Mouse (Mus musculus) embryonic facial prominence, embryonic 13.5 days (tissue): Measurements from ENCODE around the gene Etv6. TPM values are rescaled to one million over a fixed set of nuclear protein-coding genes. Genes with fewer than 3 reads are reported as not detected.

Source experiments
- ATAC-seq: fragments of 200-750 bp; cut with Nextera tagmentation; 2 replicates; pipeline ENCODE4 v1.8.0; 2017; ENCODE audit warnings: low read depth; ENCODE audit not compliant: insufficient number of reproducible peaks, insufficient read depth, low FRiP score, low TSS enrichment
- H3K27ac ChIP-seq: fragments of 300-500 bp; sonication (generic); 2 replicates; pipeline ENCODE4 v1.5.1; 2015; ENCODE audit warnings: moderate library complexity, mild to moderate bottlenecking, inconsistent platforms
- H3K27me3 ChIP-seq: fragments of 300-500 bp; sonication (generic); 2 replicates; pipeline ENCODE4 v1.6.1; 2015; ENCODE audit warnings: mild to moderate bottlenecking, inconsistent platforms
- H3K36me3 ChIP-seq: fragments of 300-500 bp; sonication (generic); 2 replicates; pipeline ENCODE4 v1.6.1; 2015; ENCODE audit warnings: mild to moderate bottlenecking, inconsistent platforms
- H3K4me1 ChIP-seq: fragments of 300-500 bp; sonication (generic); 2 replicates; pipeline ENCODE4 v1.6.1; 2015; ENCODE audit warnings: inconsistent platforms
- H3K4me2 ChIP-seq: fragments of 300-500 bp; sonication (generic); 2 replicates; pipeline ENCODE4 v1.6.1; 2015; ENCODE audit warnings: moderate library complexity, mild to moderate bottlenecking, inconsistent platforms
- H3K4me3 ChIP-seq: fragments of 300-500 bp; sonication (generic); 2 replicates; pipeline ENCODE4 v1.5.1; 2015; ENCODE audit warnings: mild to moderate bottlenecking, inconsistent platforms
- H3K9ac ChIP-seq: fragments of 300-500 bp; sonication (generic); 2 replicates; pipeline ENCODE4 v1.6.1; 2015; ENCODE audit warnings: mild to moderate bottlenecking, inconsistent platforms
- H3K9me3 ChIP-seq: fragments of 300-500 bp; sonication (generic); 2 replicates; pipeline ENCODE4 v1.6.1; 2016; ENCODE audit warnings: inconsistent platforms
- WGBS: fragments of 180-500 bp; shearing (Covaris S2); methylation state at CpG from one replicate; pipeline ENCODE4 v1.1.7; 2015; ENCODE audit warnings: mixed read lengths; 5-methylcytosine and 5-hydroxymethylcytosine counted together
- polyA plus RNA-seq: library from polyadenylated mRNA; unstranded; fragments of >200 nt; fragmentation: Nextera tagmentation; extraction: Ambion mirVana; gene quantifications from 2 replicates; pipeline ENCODE4 v1.2.1, GENCODE M21; 2015

Gene Etv6
- polyA plus RNA-seq, 1 experiment from 2014 or later = 16.1 TPM

DNA sequence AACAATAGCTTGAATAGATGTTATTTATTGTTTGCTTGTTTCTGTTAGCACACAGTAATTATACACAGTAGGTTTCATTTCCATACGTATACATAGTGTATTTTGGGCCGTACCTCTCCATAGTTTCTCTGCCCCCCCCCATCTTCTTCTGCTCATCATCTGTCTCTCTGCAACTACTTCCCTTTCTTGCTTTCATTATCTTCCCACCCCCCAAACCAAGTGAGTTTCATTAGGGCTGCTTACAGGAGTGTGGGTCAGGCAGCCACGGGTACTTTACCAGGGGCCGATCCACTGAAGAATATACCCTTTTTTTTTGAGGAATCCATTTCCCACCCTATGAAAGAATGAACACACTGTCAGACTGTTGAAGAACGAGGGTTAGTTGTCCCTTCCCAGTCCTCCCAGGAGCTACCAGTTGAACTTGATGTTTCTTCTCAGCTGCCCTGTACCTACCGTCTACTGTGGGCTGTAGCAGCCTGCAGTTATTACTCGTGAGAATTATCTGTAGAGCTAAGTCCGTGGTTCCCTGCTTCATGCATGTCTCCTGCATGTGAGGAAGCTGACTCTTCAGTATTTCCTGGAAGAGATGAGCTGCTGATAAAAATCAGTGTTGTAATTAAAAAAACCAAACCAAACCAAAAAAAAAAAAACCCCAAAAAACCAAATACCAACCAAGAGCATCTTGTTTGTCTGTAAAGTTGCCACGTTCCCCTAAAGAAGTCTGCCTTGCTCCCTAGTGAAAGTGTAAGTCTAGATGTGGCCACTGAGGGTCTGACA lies 9.8 kb downstream of the Etv6 start:
- ATAC-seq = no peak
- H3K9me3 ChIP-seq = no peaks in the 10 kb centered on the region
- H3K36me3 ChIP-seq = 0 out of 2 replicates have a peak, but pooled peaks cover 2% of the 10 kb centered on the region
- H3K27ac ChIP-seq = no peak overlapping the region
- H3K4me1 ChIP-seq = peaks cover 69% of the 10 kb centered on the region
- H3K9ac ChIP-seq = no peak overlapping the region
- no peak overlapping the region for H3K4me3 ChIP-seq
- no peak overlapping the region for H3K4me2 ChIP-seq
- 57% methylated on average over 9 of the region's 9 CpGs for WGBS
- no peaks in the 10 kb centered on the region for H3K27me3 ChIP-seq

DNA sequence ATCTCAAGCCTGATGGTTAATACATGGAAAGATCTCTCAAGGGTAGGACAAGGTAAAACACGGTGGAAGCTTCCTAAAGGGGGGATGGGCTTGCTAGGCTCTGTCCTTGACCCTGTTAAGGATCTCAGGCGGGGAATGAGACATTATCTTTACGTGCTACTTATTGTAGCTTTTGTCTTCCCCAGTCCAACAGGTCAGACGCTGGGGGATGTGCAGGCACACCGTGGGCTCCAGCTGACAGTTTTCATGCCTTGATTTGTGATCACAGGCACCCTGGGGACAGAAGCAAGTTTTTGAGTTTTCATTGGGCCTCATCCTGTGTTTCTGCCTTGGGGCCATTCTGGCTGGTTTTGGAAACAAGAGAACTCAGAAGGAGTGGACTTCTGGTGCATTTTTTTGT lies 10.6 kb downstream of the Etv6 start:
- Histone ChIP-seq H3K4me2 (no peak overlapping the region), H3K27ac (no peak overlapping the region), H3K27me3 (no peaks in the 10 kb centered on the region), H3K4me3 (no peak overlapping the region), H3K4me1 (peaks cover 60% of the 10 kb centered on the region), H3K36me3 (0 out of 2 replicates have a peak, but pooled peaks cover 2% of the 10 kb centered on the region), H3K9me3 (no peaks in the 10 kb centered on the region), H3K9ac (no peak overlapping the region)
- no peak for ATAC-seq
- WGBS = 32% methylated on average over 5 of the region's 5 CpGs

DNA sequence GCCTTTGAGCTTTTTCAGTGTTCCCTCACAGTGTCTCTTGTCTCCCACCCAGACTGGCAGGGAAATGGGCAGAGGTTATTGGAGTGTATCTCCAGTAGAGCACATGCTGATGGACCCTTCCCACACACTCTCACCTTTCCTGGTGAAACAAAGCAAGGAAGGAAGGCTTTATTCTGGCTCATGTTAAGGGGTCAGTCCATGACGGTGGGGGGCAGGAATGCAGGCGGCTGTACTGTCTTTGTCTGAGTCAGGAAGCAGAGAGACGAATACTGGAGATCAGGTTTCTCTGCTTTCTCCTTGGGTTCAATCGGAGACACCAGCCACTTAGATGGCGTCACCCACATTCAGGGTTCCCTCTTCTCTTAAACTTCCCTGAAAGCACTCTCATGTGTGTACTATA lies 11.7 kb downstream of the Etv6 start:
- Histone ChIP-seq H3K36me3 (0 out of 2 replicates have a peak, but pooled peaks cover 2% of the 10 kb centered on the region), H3K27me3 (no peaks in the 10 kb centered on the region), H3K27ac (no peak overlapping the region), H3K4me2 (no peak overlapping the region), H3K4me1 (peaks cover 50% of the 10 kb centered on the region), H3K9ac (no peak overlapping the region), H3K4me3 (no peak overlapping the region), H3K9me3 (no peaks in the 10 kb centered on the region)
- 39% methylated on average over 5 of the region's 5 CpGs for WGBS
- ATAC-seq = no peak

DNA sequence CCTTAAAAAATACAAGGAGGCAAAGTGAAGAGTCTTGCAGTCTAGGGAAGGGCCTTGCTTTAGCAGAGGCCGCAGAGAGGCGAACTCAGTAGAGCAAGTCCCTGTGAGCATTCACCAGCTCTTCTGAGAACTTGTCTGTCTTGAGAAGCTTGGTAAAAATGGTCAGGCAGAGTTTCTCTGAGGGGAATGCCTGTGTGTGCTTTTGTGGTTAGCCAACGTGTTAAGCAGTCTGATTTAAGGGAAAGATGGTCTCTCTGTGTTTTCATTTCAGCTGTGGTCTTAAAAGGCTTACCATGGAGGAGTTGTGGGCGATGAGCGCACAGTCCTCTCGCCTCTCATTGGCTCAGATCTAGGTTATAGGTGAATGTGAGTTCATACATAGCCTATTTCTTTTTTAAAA lies 12.5 kb downstream of the Etv6 start:
- no peak for ATAC-seq
- Histone ChIP-seq H3K9me3 (no peaks in the 10 kb centered on the region), H3K9ac (no peak overlapping the region), H3K4me2 (no peak overlapping the region), H3K36me3 (0 out of 2 replicates have a peak, but pooled peaks cover 2% of the 10 kb centered on the region), H3K4me1 (peaks cover 48% of the 10 kb centered on the region), H3K4me3 (no peak overlapping the region), H3K27me3 (no peaks in the 10 kb centered on the region), H3K27ac (no peak overlapping the region)
- WGBS = 85% methylated on average over 6 of the region's 6 CpGs

DNA sequence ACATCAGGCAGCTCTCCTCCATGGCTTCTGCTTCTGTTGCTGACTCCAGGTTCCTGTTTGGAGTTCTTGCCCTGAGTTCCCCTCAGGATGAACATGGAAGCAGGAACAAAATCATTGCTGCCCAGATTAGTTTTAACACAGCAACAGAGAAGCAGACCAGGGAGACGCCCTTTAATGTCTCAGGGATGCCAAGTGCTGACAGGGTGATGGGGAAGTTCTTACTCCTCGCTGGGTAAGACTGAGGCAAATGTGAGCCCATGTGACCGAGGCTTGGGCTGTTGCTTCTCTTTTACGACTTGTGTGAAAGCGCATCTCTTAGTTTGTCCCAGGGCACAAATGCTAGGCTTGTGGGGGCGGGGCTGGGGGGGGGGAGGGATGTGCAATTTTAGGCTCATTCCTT lies 13.5 kb downstream of the Etv6 start:
- Histone ChIP-seq H3K9ac (no peak overlapping the region), H3K4me1 (peaks cover 43% of the 10 kb centered on the region), H3K27me3 (no peaks in the 10 kb centered on the region), H3K4me2 (no peak overlapping the region), H3K9me3 (no peaks in the 10 kb centered on the region), H3K36me3 (0 out of 2 replicates have a peak, but pooled peaks cover 2% of the 10 kb centered on the region), H3K4me3 (no peak overlapping the region), H3K27ac (no peak overlapping the region)
- WGBS = 85% methylated on average over 6 of the region's 6 CpGs
- ATAC-seq = no peak

GRCm38 (mm10) chr6:134050466-134050865 lies 15.0 kb downstream of the Etv6 start:
- WGBS = 88% methylated on average over 8 of the region's 8 CpGs
- H3K9ac ChIP-seq = no peak overlapping the region
- 0 out of 2 replicates have a peak, but pooled peaks cover 5% of the 10 kb centered on the region for H3K36me3 ChIP-seq
- ATAC-seq = no peak
- no peak overlapping the region for H3K27ac ChIP-seq
- H3K4me1 ChIP-seq = peaks cover 28% of the 10 kb centered on the region; the same call in 1 of the 2 replicates
- no peaks in the 10 kb centered on the region for H3K9me3 ChIP-seq
- H3K4me2 ChIP-seq = no peak overlapping the region
- H3K4me3 ChIP-seq = no peak overlapping the region
- no peaks in the 10 kb centered on the region for H3K27me3 ChIP-seq

DNA sequence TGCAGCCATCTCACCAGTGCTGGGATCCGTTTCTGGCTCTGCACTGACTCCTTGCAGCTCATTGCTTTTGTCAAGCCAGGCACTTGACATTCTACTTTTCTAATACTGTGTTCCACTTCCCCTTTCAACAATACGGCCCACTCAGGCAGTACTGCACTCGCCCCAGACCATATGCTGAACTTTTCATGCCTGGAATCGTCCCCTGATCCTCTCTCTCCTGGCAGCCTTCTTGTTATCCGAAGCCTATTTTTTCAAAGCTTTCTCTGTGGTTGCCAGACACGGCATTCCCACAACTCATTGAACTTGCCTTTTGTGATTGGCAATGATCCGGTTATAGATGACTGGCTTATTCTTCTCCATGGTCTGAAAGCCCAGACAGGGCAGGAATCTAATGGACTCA lies 16.4 kb downstream of the Etv6 start:
- Histone ChIP-seq H3K4me2 (no peak overlapping the region), H3K27me3 (no peaks in the 10 kb centered on the region), H3K4me3 (no peak overlapping the region), H3K4me1 (0 out of 2 replicates have a peak, but pooled peaks cover 20% of the 10 kb centered on the region), H3K27ac (no peak overlapping the region), H3K36me3 (0 out of 2 replicates have a peak, but pooled peaks cover 5% of the 10 kb centered on the region), H3K9ac (no peak overlapping the region), H3K9me3 (no peaks in the 10 kb centered on the region)
- no peak for ATAC-seq
- 71% methylated on average over 7 of the region's 7 CpGs for WGBS

DNA sequence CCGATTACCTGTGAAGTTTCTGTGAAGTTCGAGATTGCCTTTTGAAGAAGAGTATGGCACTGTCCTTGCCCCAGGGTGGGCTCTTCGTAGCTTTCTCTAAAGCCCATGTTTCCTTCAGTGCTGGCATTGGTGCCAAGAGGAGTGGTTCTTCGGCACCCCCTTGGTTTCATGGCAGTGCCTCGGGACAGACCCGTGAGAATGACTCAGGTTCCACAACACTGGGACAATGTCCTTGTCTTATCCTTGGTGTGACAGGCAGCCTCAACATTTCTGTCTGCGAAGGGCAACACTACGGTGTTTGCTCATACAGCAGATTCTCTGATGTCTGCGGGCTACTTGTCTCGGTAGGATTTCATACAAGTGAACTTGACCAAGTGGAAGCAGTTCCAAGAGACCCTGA lies 17.6 kb downstream of the Etv6 start:
- Histone ChIP-seq H3K4me2 (no peak overlapping the region), H3K27ac (no peak overlapping the region), H3K36me3 (0 out of 2 replicates have a peak, but pooled peaks cover 5% of the 10 kb centered on the region), H3K9me3 (no peaks in the 10 kb centered on the region), H3K9ac (no peak overlapping the region), H3K27me3 (no peaks in the 10 kb centered on the region), H3K4me3 (no peak overlapping the region), H3K4me1 (peaks cover 14% of the 10 kb centered on the region; the same call in 1 of the 2 replicates)
- no peak for ATAC-seq
- 90% methylated on average over 10 of the region's 10 CpGs for WGBS

GRCm38 (mm10) chr6:134053566-134053965 lies 18.1 kb downstream of the Etv6 start:
- no peak for ATAC-seq
- no peak overlapping the region for H3K4me2 ChIP-seq
- no peaks in the 10 kb centered on the region for H3K27me3 ChIP-seq
- peaks cover 15% of the 10 kb centered on the region for H3K4me1 ChIP-seq
- no peak overlapping the region for H3K4me3 ChIP-seq
- no peak overlapping the region for H3K9ac ChIP-seq
- H3K36me3 ChIP-seq = 0 out of 2 replicates have a peak, but pooled peaks cover 5% of the 10 kb centered on the region
- 81% methylated on average over 7 of the region's 7 CpGs for WGBS
- H3K27ac ChIP-seq = no peak overlapping the region
- no peaks in the 10 kb centered on the region for H3K9me3 ChIP-seq

- Histone ChIP-seq H3K27ac (no peak overlapping the region), H3K9me3 (no peaks in the 10 kb centered on the region), H3K4me1 (peaks cover 28% of the 10 kb centered on the region), H3K4me3 (no peak overlapping the region), H3K36me3 (0 out of 2 replicates have a peak, but pooled peaks cover 3% of the 10 kb centered on the region), H3K27me3 (no peaks in the 10 kb centered on the region), H3K9ac (no peak overlapping the region), H3K4me2 (no peak overlapping the region)
- no peak for ATAC-seq
- WGBS = 84% methylated on average over 7 of the region's 7 CpGs
These were observed 20.1 kb downstream of the Etv6 start for GRCm38 (mm10) chr6:134055588-134055987.

GRCm38 (mm10) chr6:134058451-134058850 lies 23.0 kb downstream of the Etv6 start:
- 73% methylated on average over 4 of the region's 4 CpGs for WGBS
- no peak for ATAC-seq
- H3K27me3 ChIP-seq = no peaks in the 10 kb centered on the region

More at GRCm38 (mm10) chr6:134058451-134058850, 23.0 kb downstream of the Etv6 start:
- H3K36me3 ChIP-seq = 0 out of 2 replicates have a peak, but pooled peaks cover 3% of the 10 kb centered on the region
- peaks cover 32% of the 10 kb centered on the region for H3K4me1 ChIP-seq
- H3K27ac ChIP-seq = no peak overlapping the region
- no peak overlapping the region for H3K4me2 ChIP-seq
- no peaks in the 10 kb centered on the region for H3K9me3 ChIP-seq
- H3K4me3 ChIP-seq = no peak overlapping the region
- H3K9ac ChIP-seq = no peak overlapping the region
